Mouse (Mus musculus): Measurements from ENCODE around the gene Ogg1.

Ogg1 gene

DNA sequence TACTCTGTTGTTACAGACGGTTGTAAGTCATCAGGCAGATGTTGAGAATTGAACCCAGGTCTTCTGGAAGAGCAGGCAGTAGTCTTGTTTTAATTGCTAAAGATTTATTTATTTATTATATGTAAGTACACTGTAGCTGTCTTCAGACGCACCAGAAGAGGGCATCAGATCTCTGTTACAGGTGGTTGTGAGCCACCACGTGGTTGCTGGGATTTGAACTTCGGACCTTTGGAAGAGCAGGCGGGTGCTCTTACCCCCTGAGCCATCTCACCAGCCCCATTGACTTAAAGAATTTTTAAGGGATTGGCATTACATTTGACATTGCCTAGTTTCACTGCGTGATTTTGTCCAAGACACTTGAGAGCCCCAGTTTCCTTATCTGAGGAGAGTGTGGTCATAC is 6.0 kb downstream of the Ogg1 start:
- DNase-seq = peak in 1 of 2 experiments; percentile 20

- DNase-seq = peak; percentile 89 to 90
These were observed 6.6 kb downstream of the Ogg1 start for GRCm38 (mm10) chr6:113333137-113333950.

DNA sequence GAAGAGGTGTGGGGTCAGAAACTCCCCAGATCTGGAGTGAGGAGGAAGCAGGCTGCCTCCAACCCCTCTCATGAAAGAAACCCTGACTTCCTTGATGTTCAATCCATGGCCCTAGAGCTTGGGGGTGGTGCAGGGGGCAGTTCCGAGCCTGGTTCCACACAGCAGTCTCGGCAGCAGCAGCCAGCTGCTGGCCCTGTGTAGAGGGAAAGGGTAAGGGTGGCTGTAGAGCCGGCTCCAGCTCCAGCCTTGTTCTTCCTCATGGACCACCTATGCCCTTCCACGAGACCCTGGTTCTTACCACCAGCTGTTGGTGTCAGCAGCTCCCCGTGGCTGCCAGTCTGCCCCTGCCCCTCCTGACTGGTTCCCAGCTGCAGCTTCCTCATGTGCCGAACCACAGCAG is 7.4 kb downstream of the Ogg1 start:
- DNase-seq = no peak

GRCm38 (mm10) chr6:113336852-113337620 is 10.3 kb downstream of the Ogg1 start:
- DNase-seq = peak in 1 of 2 experiments; percentile 71

DNA sequence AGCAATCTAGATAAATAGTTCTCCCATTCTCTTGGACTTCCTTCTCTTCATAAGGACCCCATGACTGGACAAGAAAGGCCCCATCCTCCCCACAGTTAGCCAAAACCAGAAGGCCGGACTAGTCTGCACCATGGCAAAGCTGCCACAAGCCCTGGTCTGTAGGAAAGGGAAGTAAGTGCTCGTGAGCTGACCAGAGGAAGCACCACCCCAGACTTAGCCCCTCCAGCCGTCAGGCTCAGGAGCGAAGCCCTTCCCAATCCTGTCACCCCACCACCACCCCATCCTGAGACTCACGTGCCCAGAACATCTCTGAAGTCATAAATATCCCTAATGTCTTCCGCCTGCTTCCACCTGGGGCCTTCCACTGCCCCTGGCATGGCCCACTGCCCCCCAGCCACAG is 14.8 kb downstream of the Ogg1 start:
- peak in 1 of 2 experiments; percentile 21 for DNase-seq

GRCm38 (mm10) chr6:113342297-113342696 is 15.5 kb downstream of the Ogg1 start:
- DNase-seq = peak in 1 of 2 experiments; percentile 31

DNA sequence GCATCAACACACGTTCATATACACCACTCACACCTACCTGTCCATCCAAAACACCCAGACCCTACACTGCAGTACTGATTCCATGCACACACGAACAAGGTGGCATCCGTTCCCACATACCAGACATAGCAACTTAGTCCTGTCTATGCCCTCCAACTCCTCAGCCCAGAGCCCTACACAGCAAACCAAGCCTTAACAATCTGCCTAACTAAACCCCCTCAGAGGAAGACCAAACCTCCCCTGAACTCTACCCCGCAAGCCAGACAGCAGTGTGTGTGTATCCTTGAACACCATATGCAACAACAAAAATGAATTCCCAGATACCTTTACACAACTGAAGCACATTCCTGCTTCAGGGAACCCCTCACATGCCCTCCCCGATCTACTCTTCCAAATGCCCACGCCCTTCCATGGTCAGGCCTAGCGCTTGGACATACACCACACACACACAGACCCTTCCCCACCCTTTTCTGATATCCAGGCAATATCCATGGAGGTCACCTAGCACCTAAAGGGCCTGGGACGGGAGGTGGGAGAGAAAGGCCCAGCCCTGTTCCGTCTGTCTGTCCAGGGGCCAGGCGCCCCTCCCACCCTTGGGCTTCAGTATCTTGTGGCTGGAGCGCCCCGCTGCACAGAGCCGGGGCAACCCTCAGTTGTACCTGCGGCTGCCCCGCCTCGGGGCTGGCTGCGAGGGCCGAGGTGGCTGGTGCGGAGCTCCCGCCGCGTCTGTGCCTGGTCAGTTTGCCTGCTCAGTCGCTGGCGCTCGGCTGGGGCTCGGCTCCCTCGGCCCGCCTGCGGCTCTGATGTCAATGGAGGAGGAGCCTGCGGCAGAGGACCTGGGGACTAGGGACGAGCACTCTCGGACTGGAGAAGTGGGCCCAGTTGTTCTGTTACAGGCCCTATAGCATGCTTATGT is 16.7 kb downstream of the Ogg1 start, which contains the start of gene Camk1:
TSS of gene Camk1 (minus strand) at position 808 of the 916 bp plus-strand sequence.
- peak; percentile 87 to 89 for DNase-seq

- peak; percentile 98 for DNase-seq
These were observed 17.5 kb downstream of the Ogg1 start for GRCm38 (mm10) chr6:113344321-113344720.

GRCm38 (mm10) chr6:113346897-113347296 is 20.1 kb downstream of the Ogg1 start:
- no peak for DNase-seq

DNA sequence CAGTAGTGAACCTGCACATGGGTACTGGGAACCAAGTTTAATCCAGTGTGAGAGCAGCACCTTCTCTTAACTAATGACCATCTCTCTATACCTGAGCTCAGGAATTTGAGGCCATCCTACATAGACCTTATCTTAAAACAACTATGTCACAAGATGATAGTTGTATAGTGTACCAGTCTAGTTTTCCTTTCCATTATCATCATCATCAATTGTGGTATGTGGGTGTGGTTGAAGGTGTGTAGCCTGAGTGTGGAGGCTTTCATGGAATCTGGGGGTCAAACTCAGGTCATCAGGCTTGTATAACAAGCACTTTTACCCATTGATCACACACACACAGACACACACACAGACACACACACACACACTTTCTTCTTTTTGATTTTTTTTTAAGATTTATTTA is 23.8 kb downstream of the Ogg1 start:
- no peak for DNase-seq

GRCm38 (mm10) chr6:113351161-113351560 is 24.4 kb downstream of the Ogg1 start:
- DNase-seq = no peak

- DNase-seq = no peak
These were observed 24.9 kb downstream of the Ogg1 start for GRCm38 (mm10) chr6:113351653-113352052.

DNA sequence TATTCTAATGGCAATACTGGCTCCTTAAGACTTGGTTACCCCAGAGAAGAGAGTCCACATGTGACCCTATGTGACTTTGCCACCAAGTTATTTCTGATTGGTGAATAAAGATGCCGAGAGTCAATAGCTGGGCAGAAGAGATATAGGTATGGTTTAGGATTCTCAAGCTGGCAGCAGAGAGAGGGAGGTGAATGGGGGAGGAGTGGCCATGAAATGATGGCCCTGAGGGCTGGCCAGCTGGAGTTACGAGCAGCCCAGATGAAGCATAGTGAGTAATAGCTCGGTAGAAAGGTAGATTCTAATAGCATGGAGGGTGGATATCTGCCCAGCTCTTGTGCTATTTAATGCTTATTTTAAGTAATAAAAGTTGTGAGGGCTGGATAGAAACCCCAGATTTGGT is 26.0 kb downstream of the Ogg1 start:
- no peak for DNase-seq

- no peak for DNase-seq
These were observed 26.9 kb downstream of the Ogg1 start for GRCm38 (mm10) chr6:113353696-113354095.

DNA sequence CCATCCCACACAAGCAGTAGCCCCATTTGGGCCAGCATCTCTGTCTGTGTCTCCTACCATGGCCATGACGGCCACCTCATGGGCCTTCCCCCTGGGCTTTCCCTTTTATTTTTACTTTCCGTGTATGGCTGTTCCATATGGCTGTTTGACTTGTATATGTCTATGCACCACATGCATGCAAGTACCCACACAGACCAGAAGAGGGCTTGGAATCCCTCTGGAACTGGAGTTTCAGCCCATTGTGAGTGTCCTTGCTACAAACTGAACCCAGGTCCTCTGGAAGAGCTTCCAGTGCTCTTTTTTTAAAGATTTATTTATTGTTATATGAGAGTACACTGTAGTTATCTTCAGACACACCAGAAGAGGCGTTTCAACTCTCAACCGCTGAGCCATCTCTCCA is 34.7 kb downstream of the Ogg1 start:
- no peak for DNase-seq

DNA sequence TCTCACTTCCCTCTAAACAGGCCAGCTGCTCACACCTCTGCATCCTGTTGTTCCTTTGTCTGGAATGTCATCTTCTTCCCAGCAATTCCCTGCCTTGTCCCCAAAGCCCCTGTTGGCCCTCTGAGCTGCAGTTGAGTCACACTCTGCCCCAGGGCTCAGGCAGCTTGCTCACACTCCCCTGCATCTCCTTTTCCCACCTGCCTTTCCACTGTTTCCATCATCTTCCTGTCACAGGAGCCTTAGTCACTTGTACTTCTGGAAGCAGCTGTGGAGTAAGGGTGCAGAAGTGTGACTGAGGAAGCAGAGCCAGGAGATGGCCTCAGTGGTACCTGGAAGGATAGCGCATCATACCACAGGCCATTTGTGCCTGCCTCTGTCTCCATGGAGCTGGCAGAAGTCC is 35.5 kb downstream of the Ogg1 start:
- no peak for DNase-seq

DNA sequence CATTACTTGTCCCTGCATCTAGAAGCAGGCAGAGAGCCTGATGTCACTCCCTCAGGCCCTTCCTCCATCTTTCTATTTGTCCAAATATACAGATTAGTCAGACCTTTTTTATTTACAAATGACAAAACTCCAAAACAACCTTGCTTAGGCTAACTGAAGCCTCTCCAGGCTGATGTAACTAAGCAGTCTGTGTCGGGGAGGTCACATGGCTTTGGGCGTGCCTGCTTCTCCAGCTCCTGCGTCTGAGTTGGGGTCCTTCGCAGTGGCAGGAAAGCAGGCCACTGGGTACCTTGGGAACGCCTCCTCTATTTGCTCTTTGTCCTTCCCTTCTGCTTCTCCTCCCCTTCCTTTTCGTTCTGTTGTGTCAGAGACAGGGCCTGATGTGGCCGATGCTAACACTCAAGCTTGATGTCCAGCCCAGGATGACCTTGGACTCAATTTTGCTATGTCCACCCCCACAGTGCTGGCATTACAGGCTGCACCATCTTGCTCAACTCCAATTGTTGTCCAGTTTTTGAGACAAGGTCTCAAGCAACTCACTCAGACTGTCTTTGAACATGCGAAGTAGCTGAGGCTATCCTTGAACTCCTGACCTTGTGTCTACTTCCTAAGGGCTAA is 37.9 kb downstream of the Ogg1 start:
- no peak for DNase-seq

- no peak for DNase-seq
These were observed 39.9 kb downstream of the Ogg1 start for GRCm38 (mm10) chr6:113366639-113367038.

GRCm38 (mm10) chr6:113367574-113367973 is 40.8 kb downstream of the Ogg1 start:
- DNase-seq = no peak

DNA sequence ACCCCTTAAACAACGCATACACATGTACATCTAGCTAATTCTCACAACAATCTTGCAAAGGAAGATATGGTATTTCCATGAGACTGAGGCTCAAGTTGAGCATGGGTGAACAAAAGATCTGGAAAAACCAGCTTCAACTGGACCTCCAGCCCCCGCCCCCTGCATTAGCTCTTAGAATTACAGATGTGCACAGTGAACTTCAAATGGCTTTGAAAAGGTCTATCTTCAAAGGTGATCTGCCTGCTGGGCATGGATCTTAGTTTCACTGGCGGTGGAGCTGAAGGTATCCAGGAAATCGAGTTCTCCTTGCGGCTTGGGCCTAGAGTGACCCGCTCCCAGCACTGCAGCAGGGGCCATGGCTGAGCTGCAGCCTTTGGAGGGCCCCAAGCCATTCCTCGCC is 41.4 kb downstream of the Ogg1 start:
- no peak for DNase-seq

DNA sequence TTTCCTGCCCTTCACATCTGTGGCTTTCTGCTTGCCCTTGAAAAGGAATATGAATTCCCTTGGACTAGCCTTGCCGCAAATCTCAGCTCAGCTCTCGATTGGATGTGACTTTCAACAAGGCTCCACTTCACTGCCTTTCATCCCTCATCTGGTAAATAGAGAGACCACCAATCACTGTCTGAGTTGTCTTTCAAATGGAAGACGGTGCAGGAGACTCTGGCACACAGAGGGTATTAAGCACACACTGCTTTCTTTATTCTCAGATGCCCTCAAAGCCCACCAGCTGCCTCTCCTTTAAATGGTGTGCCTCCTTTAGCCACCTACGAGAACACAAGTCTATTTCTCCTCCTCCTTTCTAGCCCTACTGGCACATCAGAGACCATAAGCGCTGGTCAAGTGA is 41.8 kb downstream of the Ogg1 start:
- no peak for DNase-seq

DNA sequence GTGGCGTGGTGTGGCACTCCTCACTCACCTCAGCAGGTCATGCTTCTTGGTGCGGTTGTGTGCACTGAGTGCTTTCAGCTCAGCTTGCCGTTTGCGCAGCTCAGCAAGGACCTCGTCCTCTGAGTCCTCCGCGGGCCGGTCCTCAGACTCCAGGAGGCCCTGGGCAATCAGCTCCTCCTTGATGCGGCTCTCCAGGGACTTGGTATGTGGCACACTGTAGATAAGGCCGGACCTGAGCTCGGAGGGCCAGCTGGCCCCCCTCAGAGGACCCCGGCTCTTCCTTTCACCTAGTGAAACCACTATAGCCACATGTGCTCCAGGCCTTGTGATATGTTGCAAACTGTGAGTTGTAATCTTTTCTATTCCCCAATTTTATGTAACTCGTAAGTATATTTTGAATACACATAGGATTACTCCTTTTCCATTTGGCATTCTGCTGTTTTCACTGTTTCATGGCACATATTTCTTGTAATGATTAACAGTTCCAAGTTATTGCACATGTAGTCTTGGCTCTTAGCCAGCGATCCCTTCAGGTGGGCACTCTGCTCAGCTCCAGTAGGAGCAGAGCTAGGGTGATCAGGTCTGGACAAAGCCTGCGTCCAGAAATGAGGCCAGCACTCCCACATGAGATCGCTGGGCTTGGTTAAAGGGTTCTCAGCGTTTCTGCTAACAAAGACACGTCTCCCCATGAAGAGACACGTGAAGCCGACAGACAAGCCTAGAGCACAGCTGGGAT is 43.6 kb downstream of the Ogg1 start:
- peak in 1 of 2 experiments; percentile 26 for DNase-seq
